Mouse (Mus musculus): ENCODE results near the gene Gm20792. TPM values are rescaled to one million over a fixed set of nuclear protein-coding genes. Genes with fewer than 3 reads are reported as not detected.

Gene Gm20792
- polyA plus RNA-seq (2021; fragmentation: Nextera tagmentation): not detected in 2 replicates
- long read RNA-seq, experiment 1: 0 reads
- long read RNA-seq, experiment 2: 0 reads

GRCm38 (mm10) chrY:48311555-48311954, at the start of gene Gm20792:
Gene Gm20792 (plus strand): TSS chrY:48311855.

Measured in layer of hippocampus, adult 6 months (tissue).